Mouse (Mus musculus): Measurements from ENCODE around the gene Smim7. TPM values are rescaled to one million over a fixed set of nuclear protein-coding genes. Genes with fewer than 3 reads are reported as not detected.
A peak's percentile ranks its signal among the peaks of the same experiment; 100 is the strongest.

The Smim7 gene
- polyA plus RNA-seq, 1 experiment from 2014 or later: 142 TPM

GRCm38 (mm10) chr8:72577941-72578340 lies 7.1 kb upstream of the Smim7 start:
- Histone ChIP-seq H3K36me3 (ENCODE audit: control insufficient read depth, insufficient read depth, low read length) (no peaks in the 10 kb centered on the region), H3K27me3 (ENCODE audit: control insufficient read depth, insufficient read depth, low read length) (no peaks in the 10 kb centered on the region), H3K4me2 (ENCODE audit: low read length) (no peak overlapping the region), H3K4me1 (ENCODE audit: control insufficient read depth, insufficient read depth, low read length) (peaks cover 6% of the 10 kb centered on the region), H3K4me3 (replicated peaks; ENCODE audit: low read depth, low read length) (no peak overlapping the region), H3K27ac (replicated peaks; ENCODE audit: low read depth, low read length) (no peak overlapping the region), H3K9ac (replicated peaks; ENCODE audit: low read length) (no peak overlapping the region), H3K9me3 (ENCODE audit: control insufficient read depth, low read length) (no peaks in the 10 kb centered on the region)
- no peak for ATAC-seq (ENCODE audit: low FRiP score, low TSS enrichment)
- WGBS: 71% methylated on average over 1 of the region's 1 CpGs
- no peak for DNase-seq

GRCm38 (mm10) chr8:72577266-72577665 lies 6.4 kb upstream of the Smim7 start:
- no peak overlapping the region for H3K4me3 ChIP-seq (replicated peaks; ENCODE audit: low read depth, low read length)
- no peaks in the 10 kb centered on the region for H3K9me3 ChIP-seq (ENCODE audit: control insufficient read depth, low read length)
- 79% methylated on average over 3 of the region's 3 CpGs for WGBS
- H3K4me2 ChIP-seq (ENCODE audit: low read length): no peak overlapping the region
- H3K27ac ChIP-seq (replicated peaks; ENCODE audit: low read depth, low read length): no peak overlapping the region
- no peak for ATAC-seq (ENCODE audit: low FRiP score, low TSS enrichment)
- no peaks in the 10 kb centered on the region for H3K27me3 ChIP-seq (ENCODE audit: control insufficient read depth, insufficient read depth, low read length)
- H3K9ac ChIP-seq (replicated peaks; ENCODE audit: low read length): no peak overlapping the region
- no peak for DNase-seq
- no peaks in the 10 kb centered on the region for H3K36me3 ChIP-seq (ENCODE audit: control insufficient read depth, insufficient read depth, low read length)
- H3K4me1 ChIP-seq (ENCODE audit: control insufficient read depth, insufficient read depth, low read length): peaks cover 13% of the 10 kb centered on the region

- DNase-seq (no peak), ATAC-seq (ENCODE audit: low FRiP score, low TSS enrichment) (no peak)
- Histone ChIP-seq H3K9me3 (ENCODE audit: control insufficient read depth, low read length) (no peaks in the 10 kb centered on the region), H3K27me3 (ENCODE audit: control insufficient read depth, insufficient read depth, low read length) (no peaks in the 10 kb centered on the region), H3K36me3 (ENCODE audit: control insufficient read depth, insufficient read depth, low read length) (no peaks in the 10 kb centered on the region), H3K27ac (replicated peaks; ENCODE audit: low read depth, low read length) (no peak overlapping the region), H3K4me3 (replicated peaks; ENCODE audit: low read depth, low read length) (no peak overlapping the region), H3K9ac (replicated peaks; ENCODE audit: low read length) (no peak overlapping the region), H3K4me2 (ENCODE audit: low read length) (no peak overlapping the region), H3K4me1 (ENCODE audit: control insufficient read depth, insufficient read depth, low read length) (peaks cover 13% of the 10 kb centered on the region)
- 94% methylated on average over 6 of the region's 6 CpGs for WGBS
Measured at GRCm38 (mm10) chr8:72575915-72576314, 5.0 kb upstream of the Smim7 start.

- no peak for ATAC-seq (ENCODE audit: low FRiP score, low TSS enrichment)
- H3K4me3 ChIP-seq (replicated peaks; ENCODE audit: low read depth, low read length): no peak overlapping the region
- no peaks in the 10 kb centered on the region for H3K9me3 ChIP-seq (ENCODE audit: control insufficient read depth, low read length)
- WGBS: 56% methylated on average over 6 of the region's 6 CpGs
- no peaks in the 10 kb centered on the region for H3K27me3 ChIP-seq (ENCODE audit: control insufficient read depth, insufficient read depth, low read length)
- H3K4me2 ChIP-seq (ENCODE audit: low read length): peak overlapping the region; percentile 97
- peak; percentile 15 for DNase-seq
- H3K27ac ChIP-seq (replicated peaks; ENCODE audit: low read depth, low read length): no peak overlapping the region
- H3K36me3 ChIP-seq (ENCODE audit: control insufficient read depth, insufficient read depth, low read length): peaks cover 6% of the 10 kb centered on the region
- H3K9ac ChIP-seq (replicated peaks; ENCODE audit: low read length): no peak overlapping the region
- H3K4me1 ChIP-seq (ENCODE audit: control insufficient read depth, insufficient read depth, low read length): peaks cover 18% of the 10 kb centered on the region
Measured at GRCm38 (mm10) chr8:72573450-72573849, 2.6 kb upstream of the Smim7 start.

GRCm38 (mm10) chr8:72572507-72572906 lies 1.6 kb upstream of the Smim7 start:
- H3K36me3 ChIP-seq (ENCODE audit: control insufficient read depth, insufficient read depth, low read length): peaks cover 16% of the 10 kb centered on the region

GRCm38 (mm10) chr8:72571611-72572473 lies 954 bp upstream of the Smim7 start, which contains the start of gene Tmem38a:
TSS of gene Tmem38a (plus strand) at chr8:72572055.
- DNase-seq (peak; percentile 73), ATAC-seq (ENCODE audit: low FRiP score, low TSS enrichment) (peak; percentile 49)
- Histone ChIP-seq H3K4me3 (replicated peaks; ENCODE audit: low read depth, low read length) (peak within 1 kb of the TSS; percentile 71), H3K9me3 (ENCODE audit: control insufficient read depth, low read length) (no peaks in the 10 kb centered on the region), H3K27ac (replicated peaks; ENCODE audit: low read depth, low read length) (peak within 1 kb of the TSS; percentile 84), H3K36me3 (ENCODE audit: control insufficient read depth, insufficient read depth, low read length) (peaks cover 22% of the 10 kb centered on the region), H3K4me1 (ENCODE audit: control insufficient read depth, insufficient read depth, low read length) (peaks cover 18% of the 10 kb centered on the region), H3K4me2 (ENCODE audit: low read length) (peak within 1 kb of the TSS; percentile 97), H3K27me3 (ENCODE audit: control insufficient read depth, insufficient read depth, low read length) (no peaks in the 10 kb centered on the region), H3K9ac (replicated peaks; ENCODE audit: low read length) (peak within 1 kb of the TSS; percentile 61)
- WGBS: 1% methylated on average over 43 of the region's 45 CpGs

More at GRCm38 (mm10) chr8:72572507-72572906, 1.6 kb upstream of the Smim7 start:
- ATAC-seq (ENCODE audit: low FRiP score, low TSS enrichment) (no peak), DNase-seq (no peak)
- Histone ChIP-seq H3K9me3 (ENCODE audit: control insufficient read depth, low read length) (no peaks in the 10 kb centered on the region), H3K9ac (replicated peaks; ENCODE audit: low read length) (peak overlapping the region; percentile 55), H3K27me3 (ENCODE audit: control insufficient read depth, insufficient read depth, low read length) (no peaks in the 10 kb centered on the region), H3K4me3 (replicated peaks; ENCODE audit: low read depth, low read length) (peak overlapping the region; percentile 71), H3K4me2 (ENCODE audit: low read length) (peak overlapping the region; percentile 97), H3K4me1 (ENCODE audit: control insufficient read depth, insufficient read depth, low read length) (peaks cover 18% of the 10 kb centered on the region), H3K27ac (replicated peaks; ENCODE audit: low read depth, low read length) (no peak overlapping the region)
- WGBS: 4% methylated on average over 10 of the region's 10 CpGs

- H3K4me2 ChIP-seq (ENCODE audit: low read length): no peak overlapping the region
- no peak for ATAC-seq (ENCODE audit: low FRiP score, low TSS enrichment)
- H3K9me3 ChIP-seq (ENCODE audit: control insufficient read depth, low read length): no peaks in the 10 kb centered on the region
- no peak overlapping the region for H3K9ac ChIP-seq (replicated peaks; ENCODE audit: low read length)
- no peak overlapping the region for H3K27ac ChIP-seq (replicated peaks; ENCODE audit: low read depth, low read length)
- WGBS: 93% methylated on average over 2 of the region's 2 CpGs
- no peak overlapping the region for H3K4me3 ChIP-seq (replicated peaks; ENCODE audit: low read depth, low read length)
- peaks cover 55% of the 10 kb centered on the region for H3K36me3 ChIP-seq (ENCODE audit: control insufficient read depth, insufficient read depth, low read length)
- DNase-seq: no peak
- H3K4me1 ChIP-seq (ENCODE audit: control insufficient read depth, insufficient read depth, low read length): peaks cover 5% of the 10 kb centered on the region
- H3K27me3 ChIP-seq (ENCODE audit: control insufficient read depth, insufficient read depth, low read length): no peaks in the 10 kb centered on the region
Measured at GRCm38 (mm10) chr8:72565970-72566369, 4.9 kb downstream of the Smim7 start.

- H3K4me1 ChIP-seq (ENCODE audit: control insufficient read depth, insufficient read depth, low read length): no peaks in the 10 kb centered on the region
- H3K9ac ChIP-seq (replicated peaks; ENCODE audit: low read length): no peak overlapping the region
- H3K4me3 ChIP-seq (replicated peaks; ENCODE audit: low read depth, low read length): no peak overlapping the region
- H3K9me3 ChIP-seq (ENCODE audit: control insufficient read depth, low read length): no peaks in the 10 kb centered on the region
- no peak overlapping the region for H3K4me2 ChIP-seq (ENCODE audit: low read length)
- ATAC-seq (ENCODE audit: low FRiP score, low TSS enrichment) (no peak), DNase-seq (no peak)
- H3K27me3 ChIP-seq (ENCODE audit: control insufficient read depth, insufficient read depth, low read length): no peaks in the 10 kb centered on the region
- 88% methylated on average over 1 of the region's 1 CpGs for WGBS
- peaks cover 49% of the 10 kb centered on the region for H3K36me3 ChIP-seq (ENCODE audit: control insufficient read depth, insufficient read depth, low read length)
- H3K27ac ChIP-seq (replicated peaks; ENCODE audit: low read depth, low read length): no peak overlapping the region
Measured at GRCm38 (mm10) chr8:72561111-72561689, 9.7 kb downstream of the Smim7 start.

All from midbrain, embryonic 14.5 days (tissue).